ENCODE assay signal across 27 mouse cellular contexts in the genomic region with DNA sequence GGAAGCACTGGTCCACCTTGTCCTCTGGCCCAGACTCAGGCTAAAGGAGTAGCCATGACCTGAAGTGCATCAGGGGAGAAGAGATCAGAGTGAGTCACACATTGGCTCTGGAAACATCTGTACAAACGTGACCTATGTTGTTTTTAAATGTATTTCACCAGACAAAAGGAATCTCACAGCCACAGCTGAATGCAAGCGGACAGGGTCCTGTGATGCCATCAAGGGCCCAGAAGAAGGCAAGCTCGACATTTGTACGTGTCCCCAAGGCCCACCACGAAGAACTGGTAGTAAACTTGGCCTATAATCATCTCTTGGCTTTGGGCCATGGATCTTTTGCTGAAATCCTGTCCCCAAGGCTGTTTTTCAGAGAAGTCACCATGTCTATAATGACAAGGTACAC. TPM values are rescaled to one million over a fixed set of nuclear protein-coding genes. Genes with fewer than 3 reads are reported as not detected.
"Had no signal": no experiment of that assay in that cellular context is flagged by ENCODE, and none has a peak within 500 bp of the region (broad histone marks: within the 10 kb centered on the region; RNA-seq: fewer than 3 reads in every experiment).

No protein-coding gene starts in this region.

- H3K27ac ChIP-seq: gastrocnemius, adult 2 months; heart, adult 2 months; heart, embryonic 10.5 days; hindbrain, embryonic 10.5 days; hindbrain, embryonic 12.5 days; hindbrain, embryonic 14.5 days; intestine, embryonic 15.5 days; layer of hippocampus, adult 2 months; left cerebral cortex, adult 2 months; limb, embryonic 10.5 days; limb, embryonic 12.5 days; liver, embryonic 13.5 days; liver, embryonic 15.5 days had no signal

- H3K9ac ChIP-seq: heart, embryonic 12.5 days; hindbrain, embryonic 12.5 days; hindbrain, embryonic 14.5 days; intestine, embryonic 15.5 days; limb, embryonic 12.5 days; liver, embryonic 13.5 days; liver, embryonic 15.5 days had no signal

- H3K4me1 ChIP-seq: heart, embryonic 10.5 days; heart, embryonic 12.5 days; hindbrain, embryonic 10.5 days; hindbrain, embryonic 12.5 days; intestine, embryonic 15.5 days; limb, embryonic 12.5 days; liver, embryonic 13.5 days; liver, embryonic 15.5 days had no signal

- H3K36me3 ChIP-seq: heart, embryonic 10.5 days; heart, embryonic 12.5 days; hindbrain, embryonic 10.5 days; hindbrain, embryonic 12.5 days; intestine, embryonic 15.5 days; limb, embryonic 10.5 days; limb, embryonic 12.5 days; liver, embryonic 13.5 days; liver, embryonic 15.5 days had no signal

- DNase-seq: gastrocnemius, adult 2 months; gastrocnemius, postnatal 10 days; gastrocnemius, postnatal 25 days; heart, adult 2 months; heart, postnatal 10 days; heart, postnatal 4 days; kidney, adult 18-20 months; kidney, adult 8-10 months; kidney, postnatal 10 days; kidney, postnatal 25 days; kidney, postnatal 4 days; liver, embryonic 13.5 days had no signal

- H3K9me3 ChIP-seq: heart, embryonic 10.5 days; heart, embryonic 12.5 days; hindbrain, embryonic 10.5 days; hindbrain, embryonic 12.5 days; intestine, embryonic 15.5 days; limb, embryonic 10.5 days; limb, embryonic 12.5 days; liver, embryonic 13.5 days; liver, embryonic 15.5 days had no signal

- H3K4me3 ChIP-seq: gastrocnemius, adult 2 months; heart, adult 2 months; heart, embryonic 10.5 days; heart, embryonic 12.5 days; hindbrain, embryonic 10.5 days; hindbrain, embryonic 12.5 days; intestine, embryonic 15.5 days; layer of hippocampus, adult 2 months; left cerebral cortex, adult 2 months; limb, embryonic 10.5 days; limb, embryonic 12.5 days; liver, embryonic 13.5 days; liver, embryonic 15.5 days had no signal

- ATAC-seq: hindbrain, embryonic 16.5 days; inflammation-experienced regulatory T-cells, adult 6 months; intestine, embryonic 15.5 days; intestine, postnatal 0 days had no signal

- H3K4me2 ChIP-seq: heart, embryonic 12.5 days; hindbrain, embryonic 12.5 days; hindbrain, embryonic 14.5 days; intestine, embryonic 15.5 days; limb, embryonic 12.5 days; liver, embryonic 11.5 days; liver, embryonic 13.5 days; liver, embryonic 15.5 days had no signal

- H3K27me3 ChIP-seq: heart, embryonic 12.5 days; hindbrain, embryonic 12.5 days; intestine, embryonic 15.5 days; limb, embryonic 12.5 days; liver, embryonic 13.5 days; liver, embryonic 15.5 days had no signal

RNA-seq across cellular contexts. Expression of a gene that starts 35.5 kb away (rescaled TPM):
- polyA plus RNA-seq: heart, embryonic 10.5 days; limb, embryonic 10.5 days; liver, embryonic 11.5 days had no signal
